Mouse (Mus musculus) limb, embryonic 11.5 days (tissue): ENCODE data around the gene Slc22a18. TPM values are rescaled to one million over a fixed set of nuclear protein-coding genes. Genes with fewer than 3 reads are reported as not detected.

Experiments
- ATAC-seq: fragments of 200-750 bp; cut with Nextera tagmentation; 2 replicates; pipeline ENCODE4 v1.8.0; 2017; ENCODE audit warnings: low read depth; ENCODE audit not compliant: insufficient number of reproducible peaks, low FRiP score, low TSS enrichment
- DNase-seq: peaks from one replicate; pipeline ENCODE4 v3.0.0-alpha.2; 2015; ENCODE audit warnings: low spot score
- H3K27ac ChIP-seq: fragments of 300-500 bp; sonication (generic); replicated peaks from 2 replicates; pipeline ENCODE4 v1.5.1; 2014; ENCODE audit warnings: low read depth, mild to moderate bottlenecking, low read length
- H3K27me3 ChIP-seq: fragments of 300-500 bp; sonication (generic); 2 replicates; pipeline ENCODE4 v1.6.1; 2014; ENCODE audit warnings: mild to moderate bottlenecking, low read length, mixed read lengths; ENCODE audit not compliant: control insufficient read depth, insufficient read depth
- H3K36me3 ChIP-seq: fragments of 300-500 bp; sonication (generic); 2 replicates; pipeline ENCODE4 v1.6.1; 2014; ENCODE audit warnings: mild to moderate bottlenecking, low read length, moderate library complexity, mixed read lengths; ENCODE audit not compliant: control insufficient read depth, insufficient read depth
- H3K4me1 ChIP-seq: fragments of 300-500 bp; sonication (generic); 2 replicates; pipeline ENCODE4 v1.6.1; 2014; ENCODE audit warnings: low read length, mixed read lengths; ENCODE audit not compliant: control insufficient read depth, insufficient read depth
- H3K4me2 ChIP-seq: fragments of 300-500 bp; sonication (generic); 2 replicates; pipeline ENCODE4 v1.6.1; 2014; ENCODE audit warnings: low read depth, mild to moderate bottlenecking, moderate library complexity; ENCODE audit not compliant: severe bottlenecking
- H3K4me3 ChIP-seq: fragments of 300-500 bp; sonication (generic); 2 replicates; pipeline ENCODE4 v1.5.1; 2014; ENCODE audit warnings: low read depth, low read length
- H3K9ac ChIP-seq: fragments of 300-500 bp; sonication (generic); 2 replicates; pipeline ENCODE4 v1.6.1; 2014; ENCODE audit warnings: mild to moderate bottlenecking, low read length
- H3K9me3 ChIP-seq: fragments of 300-500 bp; sonication (generic); 2 replicates; pipeline ENCODE4 v1.6.1; 2016; ENCODE audit warnings: low read length; ENCODE audit not compliant: control insufficient read depth
- WGBS: fragments of 180-500 bp; shearing (Covaris S2); extraction: QIAGEN DNeasy Blood & Tissue Kit; methylation state at CpG from one replicate; pipeline ENCODE4 v1.1.7; 2014; 5-methylcytosine and 5-hydroxymethylcytosine counted together
- polyA plus RNA-seq: library from polyadenylated mRNA; unstranded; fragments of >200 nt; fragmentation: Nextera tagmentation; extraction: Ambion mirVana; gene quantifications from 2 replicates; pipeline ENCODE4 v1.2.1, GENCODE M21; 2014

Slc22a18 gene
- polyA plus RNA-seq, 1 experiment from 2014 or later = 0.97 TPM

- H3K27ac ChIP-seq = no peak within 1 kb of the TSS
These were observed 29.1 kb downstream of the Slc22a18 start, which contains the start of gene Phlda2 for GRCm38 (mm10) chr7:143502418-143503200. Phlda2 (minus strand) TSS chr7:143503150.

DNA sequence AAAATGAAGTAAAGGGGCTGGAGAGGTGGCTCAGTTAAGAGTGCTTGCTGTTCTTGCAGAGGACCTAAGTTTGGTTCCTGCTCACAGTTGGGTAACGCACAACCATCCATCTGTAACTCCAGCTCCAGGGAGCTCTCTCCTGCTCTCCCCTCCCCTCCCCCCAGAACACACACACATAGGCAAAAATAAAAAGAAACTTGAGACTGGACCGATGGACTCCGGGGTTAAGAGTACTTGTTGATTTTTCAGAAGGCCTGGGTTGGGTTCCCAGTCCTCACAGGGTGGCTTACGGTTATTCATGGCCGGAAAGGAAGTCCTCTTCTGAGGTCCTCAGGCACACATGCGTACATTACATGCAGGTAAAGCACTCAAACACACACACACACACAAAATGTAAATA is 30.4 kb downstream of the Slc22a18 start:
- WGBS = 81% methylated on average over 6 of the region's 6 CpGs
- peaks cover 32% of the 10 kb centered on the region for H3K27me3 ChIP-seq
- DNase-seq = no peak

More at GRCm38 (mm10) chr7:143502418-143503200, 29.1 kb downstream of the Slc22a18 start, which contains the start of gene Phlda2:
- Histone ChIP-seq H3K27me3 (peaks cover 32% of the 10 kb centered on the region), H3K4me3 (peak within 1 kb of the TSS; percentile 37), H3K4me1 (peaks cover 6% of the 10 kb centered on the region), H3K9me3 (no peaks in the 10 kb centered on the region), H3K4me2 (peak within 1 kb of the TSS; percentile 56), H3K36me3 (no peaks in the 10 kb centered on the region), H3K9ac (peak within 1 kb of the TSS; percentile 5; the same call in 1 of the 2 replicates)
- WGBS = 4% methylated on average over 51 of the region's 51 CpGs
- ATAC-seq (peak; percentile 52; the same call in 1 of the 2 replicates), DNase-seq (peak; percentile 67)

DNA sequence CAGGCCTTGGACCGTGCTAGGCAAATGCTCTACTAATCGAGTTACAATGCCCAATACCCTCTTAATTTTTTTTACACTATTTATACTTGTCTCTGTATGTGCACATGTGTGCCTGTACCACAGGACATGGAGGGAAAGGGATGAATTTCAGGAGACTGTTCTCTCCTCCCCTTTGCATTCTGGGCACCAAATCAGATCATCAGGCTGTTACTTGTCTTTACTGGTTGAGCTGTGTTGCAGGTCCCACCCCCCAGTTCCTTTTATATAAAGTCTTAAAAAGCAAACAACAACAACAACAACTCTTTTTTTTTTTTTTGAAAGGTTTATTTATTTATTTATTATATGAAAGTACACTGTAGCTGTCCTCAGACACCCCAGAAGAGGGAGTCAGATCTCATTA is 31.9 kb downstream of the Slc22a18 start:
- no peak overlapping the region for H3K9ac ChIP-seq
- WGBS = 93% methylated on average over 2 of the region's 2 CpGs
- DNase-seq (no peak), ATAC-seq (no peak)
- peaks cover 31% of the 10 kb centered on the region for H3K27me3 ChIP-seq
- H3K4me3 ChIP-seq = no peak overlapping the region
- H3K4me2 ChIP-seq = no peak overlapping the region
- H3K36me3 ChIP-seq = no peaks in the 10 kb centered on the region
- H3K4me1 ChIP-seq = peaks cover 6% of the 10 kb centered on the region
- H3K9me3 ChIP-seq = no peaks in the 10 kb centered on the region
- H3K27ac ChIP-seq = no peak overlapping the region

More for the DNA sequence above, 30.4 kb downstream of the Slc22a18 start:
- no peak overlapping the region for H3K27ac ChIP-seq
- no peak overlapping the region for H3K4me3 ChIP-seq
- no peaks in the 10 kb centered on the region for H3K9me3 ChIP-seq
- no peak overlapping the region for H3K4me2 ChIP-seq
- no peak overlapping the region for H3K9ac ChIP-seq
- ATAC-seq = no peak
- H3K4me1 ChIP-seq = peaks cover 6% of the 10 kb centered on the region
- no peaks in the 10 kb centered on the region for H3K36me3 ChIP-seq

GRCm38 (mm10) chr7:143505823-143506222 is 32.3 kb downstream of the Slc22a18 start:
- Histone ChIP-seq H3K9ac (no peak overlapping the region), H3K36me3 (no peaks in the 10 kb centered on the region), H3K27me3 (peaks cover 27% of the 10 kb centered on the region), H3K27ac (no peak overlapping the region), H3K9me3 (no peaks in the 10 kb centered on the region), H3K4me2 (no peak overlapping the region), H3K4me3 (no peak overlapping the region), H3K4me1 (peaks cover 6% of the 10 kb centered on the region)
- peak; percentile 85 for DNase-seq
- 27% methylated on average over 11 of the region's 11 CpGs for WGBS
- no peak for ATAC-seq

DNA sequence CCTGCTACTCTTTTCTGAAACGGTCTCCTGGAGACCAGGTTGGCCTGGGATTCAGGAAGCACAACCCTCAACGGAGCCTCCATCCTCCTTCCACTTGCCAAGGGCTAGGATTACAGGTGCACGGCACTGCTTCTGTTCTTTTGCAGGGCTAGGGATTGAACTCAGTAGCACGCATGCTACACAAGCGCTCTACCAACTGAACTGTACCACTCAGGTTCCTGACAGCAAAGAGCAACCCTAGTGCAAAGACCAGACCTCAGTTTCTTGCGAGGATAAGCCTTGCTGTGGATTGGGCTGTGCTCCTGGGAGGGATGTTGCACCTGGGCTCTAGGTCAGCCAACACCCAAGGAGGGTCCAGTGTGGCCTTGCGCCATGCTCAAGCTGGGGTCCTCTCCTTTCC is 32.7 kb downstream of the Slc22a18 start:
- no peaks in the 10 kb centered on the region for H3K36me3 ChIP-seq
- no peak overlapping the region for H3K4me2 ChIP-seq
- H3K4me3 ChIP-seq = no peak overlapping the region

DNA sequence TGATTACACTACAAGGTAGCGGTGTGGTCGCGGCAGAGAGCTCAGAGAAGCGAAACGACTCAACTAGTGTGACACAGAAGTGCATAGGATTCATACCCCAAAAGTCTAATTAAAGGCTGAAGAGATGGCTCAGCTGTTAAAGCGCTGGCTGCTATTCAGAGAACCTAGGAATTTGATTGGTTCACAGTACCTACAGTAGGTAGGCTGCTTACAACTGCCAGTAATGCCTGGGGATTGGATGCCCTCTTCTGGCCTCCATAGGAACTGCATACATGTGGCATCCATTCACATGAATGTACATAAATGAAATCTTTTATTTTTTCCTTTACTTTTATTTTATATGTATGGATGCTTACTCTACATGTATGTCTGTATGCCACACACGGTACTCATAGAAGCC is 33.1 kb downstream of the Slc22a18 start:
- no peak for ATAC-seq

More for the DNA sequence above, 32.7 kb downstream of the Slc22a18 start:
- peaks cover 23% of the 10 kb centered on the region for H3K27me3 ChIP-seq
- no peak overlapping the region for H3K9ac ChIP-seq
- no peaks in the 10 kb centered on the region for H3K9me3 ChIP-seq
- no peak for DNase-seq
- WGBS = 68% methylated on average over 7 of the region's 7 CpGs
- no peak overlapping the region for H3K27ac ChIP-seq
- peaks cover 6% of the 10 kb centered on the region for H3K4me1 ChIP-seq
- no peak for ATAC-seq

DNA sequence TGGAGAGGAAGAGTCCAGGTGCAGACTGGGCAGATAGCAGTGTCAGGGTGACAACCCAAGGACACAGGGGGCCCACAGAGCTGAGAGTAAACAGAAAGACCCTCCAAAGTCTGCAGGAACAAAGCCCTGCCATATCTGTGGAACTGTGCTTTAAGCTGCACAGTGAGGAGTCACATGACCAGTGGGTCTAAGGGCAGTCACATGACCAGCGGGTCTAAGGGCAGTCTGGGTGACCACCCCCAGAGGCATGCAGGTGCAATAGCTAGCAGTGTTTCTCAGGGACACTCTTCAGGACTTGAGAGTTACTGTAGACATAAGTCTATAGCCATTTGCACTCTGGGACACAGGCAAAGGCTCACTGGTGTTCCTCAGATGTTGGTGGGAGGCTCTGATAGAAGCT is 36.0 kb downstream of the Slc22a18 start:
- Histone ChIP-seq H3K9me3 (no peaks in the 10 kb centered on the region), H3K4me3 (no peak overlapping the region), H3K27me3 (no peaks in the 10 kb centered on the region), H3K4me1 (no peaks in the 10 kb centered on the region), H3K9ac (no peak overlapping the region), H3K27ac (no peak overlapping the region), H3K4me2 (no peak overlapping the region), H3K36me3 (peaks cover 6% of the 10 kb centered on the region)
- ATAC-seq (no peak), DNase-seq (no peak)
- 78% methylated on average over 1 of the region's 1 CpGs for WGBS

More for the DNA sequence above, 33.1 kb downstream of the Slc22a18 start:
- Histone ChIP-seq H3K4me1 (peaks cover 4% of the 10 kb centered on the region), H3K9ac (no peak overlapping the region), H3K27ac (no peak overlapping the region), H3K4me3 (no peak overlapping the region), H3K36me3 (no peaks in the 10 kb centered on the region), H3K4me2 (no peak overlapping the region), H3K9me3 (no peaks in the 10 kb centered on the region), H3K27me3 (peaks cover 21% of the 10 kb centered on the region)
- 37% methylated on average over 7 of the region's 7 CpGs for WGBS
- peak; percentile 69 for DNase-seq

- H3K27ac ChIP-seq = no peak overlapping the region
- H3K4me3 ChIP-seq = no peak overlapping the region
- ATAC-seq = no peak
- 89% methylated on average over 3 of the region's 3 CpGs for WGBS
- H3K36me3 ChIP-seq = peaks cover 17% of the 10 kb centered on the region
- no peak overlapping the region for H3K9ac ChIP-seq
- no peaks in the 10 kb centered on the region for H3K4me1 ChIP-seq
- no peak overlapping the region for H3K4me2 ChIP-seq
- no peak for DNase-seq
- H3K27me3 ChIP-seq = no peaks in the 10 kb centered on the region
- H3K9me3 ChIP-seq = no peaks in the 10 kb centered on the region
These were observed 37.2 kb downstream of the Slc22a18 start for GRCm38 (mm10) chr7:143510593-143511334.
